Mouse (Mus musculus) cerebellum, adult 2 months (tissue): Measurements from ENCODE around the gene Sgpp1. TPM values are rescaled to one million over a fixed set of nuclear protein-coding genes. Genes with fewer than 3 reads are reported as not detected.
A peak's percentile ranks its signal among the peaks of the same experiment; 100 is the strongest.

Source experiments
- DNase-seq, 2 experiments: peaks; one replicate each; pipeline ENCODE4 v3.0.0; 2021
- H3K27ac ChIP-seq: fragments of 200-500 bp; 2 replicates; pipeline ENCODE4 v1.5.1; 2012; ENCODE audit warnings: low read length, control low read depth, inconsistent platforms; ENCODE audit not compliant: insufficient read depth
- H3K27me3 ChIP-seq: fragments of 200-500 bp; 2 replicates; pipeline ENCODE4 v1.6.1; 2012; ENCODE audit warnings: inconsistent platforms, mild to moderate bottlenecking, low read length, moderate library complexity; ENCODE audit not compliant: control insufficient read depth, insufficient read depth
- H3K4me1 ChIP-seq: fragments of 200-500 bp; 2 replicates; pipeline ENCODE4 v1.6.1; 2011; ENCODE audit warnings: low read length; ENCODE audit not compliant: control insufficient read depth, insufficient read depth
- H3K4me3 ChIP-seq: fragments of 200-500 bp; replicated peaks from 2 replicates; pipeline ENCODE3; 2011; ENCODE audit warnings: mild to moderate bottlenecking, low read depth, low read length, control low read depth; ENCODE audit not compliant: insufficient read depth
- CTCF ChIP-seq: fragments of 200-500 bp; IDR thresholded peaks from 2 replicates; pipeline ENCODE4 v1.5.1; 2011; ENCODE audit warnings: low read depth, mild to moderate bottlenecking, control low read depth, low read length, moderate library complexity, borderline replicate concordance; ENCODE audit not compliant: insufficient read depth
- POLR2A ChIP-seq: fragments of 200-500 bp; IDR thresholded peaks from 2 replicates; pipeline ENCODE4 v1.6.1; 2011; ENCODE audit warnings: low read length, control low read depth, borderline replicate concordance; ENCODE audit not compliant: insufficient read depth
- WGBS: fragments of 180-500 bp; shearing (Covaris S2); methylation state at CpG from one replicate; pipeline ENCODE4 v1.1.7; 2018; 5-methylcytosine and 5-hydroxymethylcytosine counted together
- polyA plus RNA-seq: library from polyadenylated mRNA; depleted of rRNA; stranded (reverse); fragments of >200 nt; gene quantifications from 2 replicates; pipeline ENCODE4 v1.2.3, GENCODE M21; 2012

Gene Sgpp1
- polyA plus RNA-seq, 1 experiment: 39.9 TPM

DNA sequence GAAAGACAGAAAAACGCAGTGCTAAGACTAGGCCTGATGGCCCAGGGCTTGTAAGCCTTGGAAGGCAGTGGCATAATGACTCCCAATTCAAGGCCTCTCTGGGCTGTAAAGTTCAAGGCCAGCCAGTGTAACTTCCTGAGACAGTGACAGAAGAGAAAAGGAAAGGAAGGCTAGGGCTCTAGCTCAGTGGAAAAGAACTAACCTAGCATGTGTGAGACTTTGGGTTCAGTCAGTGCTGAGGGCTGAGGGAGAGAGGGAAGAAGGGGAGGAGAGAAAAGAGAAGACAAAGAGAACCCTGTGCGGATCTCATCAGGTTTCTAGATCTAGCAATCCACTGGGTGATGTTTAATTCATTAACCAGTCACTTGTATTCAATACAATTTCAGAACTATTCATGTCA lies 5.7 kb upstream of the Sgpp1 start:
- no peak for DNase-seq
- Histone ChIP-seq H3K27ac (no peak overlapping the region), H3K27me3 (no peaks in the 10 kb centered on the region), H3K4me3 (no peak overlapping the region), H3K4me1 (no peaks in the 10 kb centered on the region)
- TF ChIP-seq CTCF (no peak), POLR2A (no peak)
- 86% methylated on average over 2 of the region's 2 CpGs for WGBS

DNA sequence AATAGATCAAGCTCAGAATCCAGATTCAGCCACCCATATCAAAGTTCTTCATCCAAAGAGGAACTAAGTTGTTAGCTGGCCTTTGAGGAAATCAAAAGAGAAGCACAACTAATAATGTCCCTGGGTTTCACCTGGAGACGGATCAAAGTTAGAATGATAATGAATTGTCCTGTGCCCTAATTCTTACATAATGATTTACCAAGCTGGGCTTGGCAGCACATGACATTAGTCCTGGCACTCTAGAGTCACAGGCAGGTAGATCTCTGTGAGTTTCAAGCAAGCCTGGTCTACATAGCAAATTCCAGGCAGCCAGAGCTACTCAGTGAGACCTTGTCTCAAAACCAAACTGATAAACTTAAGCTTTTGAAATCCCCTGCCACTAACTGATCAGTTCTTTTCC lies 4.9 kb upstream of the Sgpp1 start:
- TF ChIP-seq CTCF (no peak), POLR2A (no peak)
- Histone ChIP-seq H3K27ac (no peak overlapping the region), H3K4me1 (no peaks in the 10 kb centered on the region), H3K27me3 (no peaks in the 10 kb centered on the region), H3K4me3 (no peak overlapping the region)
- 76% methylated on average over 1 of the region's 1 CpGs for WGBS
- no peak for DNase-seq

DNA sequence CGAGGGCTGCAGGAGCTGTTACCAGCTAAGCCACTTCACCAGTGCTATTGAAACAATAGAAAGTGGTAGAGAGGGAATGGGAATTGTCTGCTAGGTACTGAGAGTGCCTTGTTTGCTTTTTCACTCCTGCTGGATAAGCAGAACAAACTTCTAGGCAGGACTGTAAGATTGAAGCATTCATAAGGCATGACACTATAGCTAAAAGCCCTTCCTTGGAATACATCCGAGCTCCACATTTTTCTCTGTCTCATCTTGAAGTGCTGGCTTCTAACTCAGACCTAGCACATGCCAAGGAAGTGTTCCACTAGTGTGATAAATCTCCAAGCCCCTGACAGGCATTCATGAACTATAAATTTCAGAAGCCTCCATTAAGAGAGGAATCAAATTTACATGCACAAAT lies 4.1 kb upstream of the Sgpp1 start:
- WGBS: 60% methylated on average over 2 of the region's 2 CpGs
- Histone ChIP-seq H3K4me1 (no peaks in the 10 kb centered on the region), H3K27ac (no peak overlapping the region), H3K27me3 (no peaks in the 10 kb centered on the region), H3K4me3 (no peak overlapping the region)
- no peak for DNase-seq
- TF ChIP-seq POLR2A: no peak
- TF ChIP-seq CTCF: no peak

DNA sequence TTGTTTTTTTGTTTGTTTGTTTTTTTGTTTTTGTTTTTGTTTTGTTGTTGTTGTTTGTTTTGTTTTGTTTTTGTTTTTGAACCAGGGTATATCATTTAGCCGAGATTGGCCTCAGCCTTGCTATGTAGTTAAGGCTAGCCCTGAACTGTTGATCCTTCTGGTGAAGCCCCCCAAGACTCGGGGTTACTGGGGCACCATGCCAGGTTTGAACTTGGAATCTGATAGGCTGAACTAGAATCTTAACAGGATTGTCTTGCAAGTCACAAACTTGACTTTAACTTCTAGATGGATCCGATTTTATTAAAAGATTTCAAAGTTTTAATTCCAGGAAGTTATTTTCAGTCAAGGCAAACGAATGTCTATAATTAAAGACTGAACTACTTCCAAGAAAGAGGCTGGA lies 767 bp upstream of the Sgpp1 start:
- Histone ChIP-seq H3K27me3 (no peaks in the 10 kb centered on the region), H3K4me3 (no peak overlapping the region), H3K4me1 (no peaks in the 10 kb centered on the region; the same call in 1 of the 2 replicates), H3K27ac (no peak overlapping the region)
- no peak for TF ChIP-seq POLR2A
- no peak for TF ChIP-seq CTCF
- 57% methylated on average over 4 of the region's 4 CpGs for WGBS
- DNase-seq: no peak

DNA sequence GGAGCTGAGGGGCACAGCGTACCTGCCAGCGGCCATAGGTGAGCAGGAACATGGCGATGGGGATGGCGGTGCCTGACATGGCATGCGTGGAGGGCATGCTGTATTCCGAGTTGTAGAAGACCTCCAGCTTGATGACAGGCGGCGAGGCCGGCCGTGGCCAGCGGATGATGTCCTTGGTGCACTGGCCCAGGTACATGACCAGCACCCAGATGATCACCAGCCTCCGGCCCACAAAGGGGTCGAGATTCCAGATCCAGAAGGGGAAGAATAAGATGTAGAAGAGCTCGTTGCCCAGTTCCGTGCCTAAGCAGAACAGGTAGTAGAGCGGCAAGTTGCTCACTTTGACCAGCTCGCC lies 661 bp downstream of the Sgpp1 start:
- Histone ChIP-seq H3K27me3 (no peaks in the 10 kb centered on the region), H3K4me3 (peak overlapping the region; percentile 95), H3K4me1 (no peaks in the 10 kb centered on the region; the same call in none of the 2 replicates), H3K27ac (peak overlapping the region; percentile 93)
- TF ChIP-seq CTCF (no peak), POLR2A (no peak)
- DNase-seq: peak in 1 of 2 experiments; percentile 57
- WGBS: 2% methylated on average over 17 of the region's 17 CpGs

DNA sequence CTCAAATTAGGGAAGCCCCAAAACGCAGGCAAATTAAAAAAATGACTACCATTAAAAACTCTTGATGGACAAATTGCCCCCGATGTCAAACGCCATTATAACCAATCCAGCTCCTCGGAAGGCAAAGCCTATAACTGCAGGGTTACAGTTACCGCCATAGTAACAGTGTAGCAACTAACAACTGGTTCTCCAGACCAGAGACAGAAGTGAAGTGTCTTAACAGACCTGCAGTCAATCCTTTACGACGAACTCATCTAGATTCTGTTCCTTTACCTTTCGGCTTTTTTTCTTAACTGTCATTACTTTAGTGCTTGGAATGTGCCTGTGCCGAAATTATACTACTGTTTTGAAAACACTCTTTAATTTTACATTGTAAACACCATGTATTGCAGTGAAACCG lies 1.4 kb downstream of the Sgpp1 start:
- no peaks in the 10 kb centered on the region; the same call in none of the 2 replicates for H3K4me1 ChIP-seq
- H3K27ac ChIP-seq: no peak overlapping the region
- WGBS: 6% methylated on average over 10 of the region's 10 CpGs
- H3K27me3 ChIP-seq: no peaks in the 10 kb centered on the region
- peak overlapping the region; percentile 95 for H3K4me3 ChIP-seq
- TF ChIP-seq POLR2A (no peak), CTCF (no peak)
- DNase-seq: no peak

DNA sequence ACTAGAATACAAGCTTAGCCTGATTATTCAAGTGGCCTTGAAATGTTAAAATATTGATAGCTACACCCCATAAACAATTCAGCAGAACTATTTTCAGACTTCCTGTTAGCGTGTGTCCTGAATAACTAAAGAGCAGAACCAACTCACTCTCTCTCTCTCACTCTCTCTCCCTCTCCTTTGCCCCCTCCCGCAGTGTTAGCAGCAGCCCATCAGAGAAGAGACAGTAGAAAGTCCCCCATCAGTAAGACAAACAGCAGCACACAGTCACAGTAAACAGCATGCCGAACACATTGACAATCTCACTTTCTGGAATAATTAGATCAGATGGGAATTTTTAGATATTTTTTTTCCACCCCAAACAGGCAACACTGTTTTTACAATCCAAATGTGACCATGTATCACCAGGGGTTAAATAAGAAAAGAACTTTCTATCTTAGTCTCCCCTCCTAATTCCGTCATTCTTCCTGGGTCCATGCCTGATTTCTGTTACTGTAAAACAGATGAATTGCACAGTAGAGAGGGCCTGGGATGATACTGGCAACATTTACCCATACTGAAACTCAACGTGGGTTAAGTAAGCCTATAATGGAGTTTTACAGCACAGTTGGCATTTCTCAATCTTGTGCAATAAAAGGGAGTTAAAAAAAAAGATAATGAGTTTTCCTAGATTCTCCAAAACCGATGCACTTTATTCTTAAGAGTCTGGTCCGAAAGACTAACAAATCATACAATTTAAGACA lies 2.0 kb downstream of the Sgpp1 start:
- Histone ChIP-seq H3K27me3 (no peaks in the 10 kb centered on the region), H3K4me1 (no peaks in the 10 kb centered on the region; the same call in none of the 2 replicates), H3K4me3 (peak overlapping the region; percentile 95), H3K27ac (no peak overlapping the region)
- DNase-seq: no peak
- WGBS: 19% methylated on average over 7 of the region's 7 CpGs
- TF ChIP-seq CTCF: no peak
- no peak for TF ChIP-seq POLR2A

DNA sequence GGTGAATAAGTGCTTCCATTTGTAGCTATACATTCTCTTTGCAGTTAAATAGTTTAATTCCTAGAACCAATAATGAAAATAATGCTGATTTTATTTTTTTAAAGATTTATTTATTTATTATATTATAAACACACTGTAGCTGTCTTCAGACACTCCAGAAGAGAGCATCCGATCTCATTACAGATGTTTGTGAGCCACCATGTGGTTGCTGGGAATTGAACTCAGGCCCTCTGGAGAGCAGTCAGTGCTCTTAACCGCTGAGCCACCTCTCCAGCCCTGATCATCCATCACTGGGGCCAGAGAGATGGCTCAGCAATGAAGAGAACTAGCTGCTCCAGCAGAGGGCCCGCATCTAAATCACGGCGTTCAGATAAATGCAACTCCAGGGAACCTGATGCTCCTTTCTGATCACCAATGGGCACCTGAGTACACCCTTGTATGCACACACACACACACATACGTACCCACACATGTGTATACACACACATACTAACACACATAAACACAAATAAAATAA lies 3.5 kb downstream of the Sgpp1 start:
- TF ChIP-seq CTCF: no peak
- TF ChIP-seq POLR2A: no peak
- Histone ChIP-seq H3K4me1 (no peaks in the 10 kb centered on the region; the same call in none of the 2 replicates), H3K27ac (no peak overlapping the region), H3K27me3 (no peaks in the 10 kb centered on the region), H3K4me3 (peak overlapping the region; percentile 24)
- WGBS: 42% methylated on average over 6 of the region's 6 CpGs
- DNase-seq: peak; percentile 18 to 31
